Mouse (Mus musculus): ENCODE data around the gene Tnni1. TPM values are rescaled to one million over a fixed set of nuclear protein-coding genes. Genes with fewer than 3 reads are reported as not detected.
A peak's percentile ranks its signal among the peaks of the same experiment; 100 is the strongest.

Gene Tnni1
- 3,442 and 3,640 TPM in 2 replicates for polyA plus RNA-seq (2014; fragmentation: Nextera tagmentation; extraction: Ambion mirVana)

DNA sequence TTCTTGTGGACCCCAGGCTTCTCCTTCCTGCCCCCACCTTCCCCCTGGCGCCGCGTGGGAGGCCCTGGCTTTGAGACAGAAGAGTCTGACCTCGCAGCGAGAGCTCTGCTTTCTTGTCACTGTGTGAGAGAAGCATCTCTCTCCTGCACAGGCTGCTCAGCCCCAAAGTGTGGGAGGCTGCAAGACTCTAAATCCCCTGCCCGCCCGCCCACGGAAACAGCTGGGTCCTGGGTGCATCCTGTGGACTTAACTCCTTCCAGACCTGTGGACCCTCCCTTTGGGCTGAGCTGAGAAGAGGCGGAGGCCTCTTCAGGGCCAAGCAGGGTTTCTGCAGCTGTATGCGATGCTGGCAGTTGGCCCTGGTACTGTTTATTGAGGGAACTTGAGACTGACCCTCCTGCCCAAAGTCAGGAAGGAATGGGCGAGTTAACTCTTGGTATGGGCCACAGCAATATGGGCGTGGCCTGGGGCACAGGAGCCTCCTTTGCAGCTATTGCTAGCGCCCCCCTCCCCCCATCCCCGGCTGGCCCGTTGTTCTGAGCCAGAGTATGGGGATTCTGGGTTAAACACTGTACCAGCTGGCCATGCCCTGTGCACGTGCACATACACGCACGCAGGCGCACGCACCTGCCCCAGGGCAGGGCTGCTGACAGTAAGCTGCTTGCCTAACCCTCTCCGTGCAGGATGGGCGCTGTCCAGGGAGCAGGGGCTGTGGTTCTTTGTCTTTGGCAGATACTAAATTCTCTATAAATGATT is at the start of gene Tnni1:
TSS of gene Tnni1 (plus strand) at position 655 of the 756 bp plus-strand sequence.
- H3K9ac ChIP-seq (ENCODE audit: low read depth, low read length) = no peak within 1 kb of the TSS
- ATAC-seq (replicated peaks; ENCODE audit: insufficient number of reproducible peaks, low FRiP score, low TSS enrichment) = no peak
- 28% methylated on average over 22 of the region's 22 CpGs for WGBS (ENCODE audit: insufficient replicate concordance)
- H3K36me3 ChIP-seq (ENCODE audit: control insufficient read depth, insufficient read depth, low read length) = no peaks in the 10 kb centered on the region
- no peaks in the 10 kb centered on the region for H3K9me3 ChIP-seq (replicated peaks; ENCODE audit: control insufficient read depth, low read length)
- peak within 1 kb of the TSS; percentile 17; the same call in 1 of the 2 replicates for H3K27ac ChIP-seq (ENCODE audit: low read depth, low read length)
- peaks cover 22% of the 10 kb centered on the region for H3K4me1 ChIP-seq (ENCODE audit: control insufficient read depth, insufficient read depth, low read length)
- no peak within 1 kb of the TSS for H3K4me2 ChIP-seq
- no peak within 1 kb of the TSS for H3K4me3 ChIP-seq (ENCODE audit: low read depth, low read length)
- no peaks in the 10 kb centered on the region for H3K27me3 ChIP-seq (ENCODE audit: control insufficient read depth, insufficient read depth, low read length)

GRCm38 (mm10) chr1:135729821-135730220 is 49.4 kb upstream of the Tnni1 start:
- WGBS (ENCODE audit: insufficient replicate concordance) = 3% methylated on average over 4 of the region's 4 CpGs
- 0 out of 2 replicates have a peak, but pooled peaks have one; percentile 8 for ATAC-seq (replicated peaks; ENCODE audit: insufficient number of reproducible peaks, low FRiP score, low TSS enrichment)
- H3K27ac ChIP-seq (ENCODE audit: low read depth, low read length) = peak overlapping the region; percentile 93

DNA sequence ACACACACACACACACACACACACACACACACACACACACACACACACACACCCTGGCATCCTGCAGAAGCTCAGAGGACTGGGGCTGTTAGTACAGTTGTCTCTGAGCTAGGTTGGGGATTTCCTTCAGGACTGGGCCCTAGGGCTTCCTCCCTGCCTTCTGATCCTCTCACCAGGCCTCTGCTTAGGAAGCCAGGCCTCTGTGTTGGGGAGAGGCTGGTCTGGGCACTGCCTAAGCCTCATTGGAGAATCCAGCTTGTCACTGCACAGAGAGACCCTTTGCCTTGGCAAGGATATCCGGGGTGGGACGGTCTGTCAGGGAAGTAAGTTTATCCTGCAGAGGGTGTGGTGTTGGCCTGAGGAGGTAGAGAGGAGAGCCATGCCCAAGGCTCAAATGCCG is 48.9 kb upstream of the Tnni1 start:
- Histone ChIP-seq H3K9me3 (replicated peaks; ENCODE audit: control insufficient read depth, low read length) (no peaks in the 10 kb centered on the region), H3K4me2 (peak overlapping the region; percentile 93), H3K27me3 (ENCODE audit: control insufficient read depth, insufficient read depth, low read length) (no peaks in the 10 kb centered on the region), H3K9ac (ENCODE audit: low read depth, low read length) (peak overlapping the region; percentile 95), H3K4me1 (ENCODE audit: control insufficient read depth, insufficient read depth, low read length) (peaks cover 64% of the 10 kb centered on the region), H3K36me3 (ENCODE audit: control insufficient read depth, insufficient read depth, low read length) (no peaks in the 10 kb centered on the region), H3K27ac (ENCODE audit: low read depth, low read length) (peak overlapping the region; percentile 93), H3K4me3 (ENCODE audit: low read depth, low read length) (peak overlapping the region; percentile 79)
- whole genome bisulfite sequencing (ENCODE audit: insufficient replicate concordance) = 20% methylated on average over 3 of the region's 3 CpGs
- ATAC-seq (replicated peaks; ENCODE audit: insufficient number of reproducible peaks, low FRiP score, low TSS enrichment) = no peak

More at GRCm38 (mm10) chr1:135729821-135730220, 49.4 kb upstream of the Tnni1 start:
- Histone ChIP-seq H3K27me3 (ENCODE audit: control insufficient read depth, insufficient read depth, low read length) (no peaks in the 10 kb centered on the region), H3K4me1 (ENCODE audit: control insufficient read depth, insufficient read depth, low read length) (peaks cover 59% of the 10 kb centered on the region), H3K9me3 (replicated peaks; ENCODE audit: control insufficient read depth, low read length) (no peaks in the 10 kb centered on the region), H3K36me3 (ENCODE audit: control insufficient read depth, insufficient read depth, low read length) (no peaks in the 10 kb centered on the region), H3K4me3 (ENCODE audit: low read depth, low read length) (peak overlapping the region; percentile 79), H3K4me2 (peak overlapping the region; percentile 93), H3K9ac (ENCODE audit: low read depth, low read length) (peak overlapping the region; percentile 95)

- 18% methylated on average over 7 of the region's 7 CpGs for WGBS (ENCODE audit: insufficient replicate concordance)
- Histone ChIP-seq H3K9ac (ENCODE audit: low read depth, low read length) (peak overlapping the region; percentile 95), H3K4me2 (peak overlapping the region; percentile 93), H3K27me3 (ENCODE audit: control insufficient read depth, insufficient read depth, low read length) (no peaks in the 10 kb centered on the region), H3K27ac (ENCODE audit: low read depth, low read length) (peak overlapping the region; percentile 93), H3K4me3 (ENCODE audit: low read depth, low read length) (peak overlapping the region; percentile 79), H3K4me1 (ENCODE audit: control insufficient read depth, insufficient read depth, low read length) (peaks cover 68% of the 10 kb centered on the region), H3K36me3 (ENCODE audit: control insufficient read depth, insufficient read depth, low read length) (no peaks in the 10 kb centered on the region), H3K9me3 (replicated peaks; ENCODE audit: control insufficient read depth, low read length) (no peaks in the 10 kb centered on the region)
- no peak for ATAC-seq (replicated peaks; ENCODE audit: insufficient number of reproducible peaks, low FRiP score, low TSS enrichment)
Measured at GRCm38 (mm10) chr1:135731393-135731792, 47.8 kb upstream of the Tnni1 start.

- Histone ChIP-seq H3K9ac (ENCODE audit: low read depth, low read length) (peak overlapping the region; percentile 95), H3K4me3 (ENCODE audit: low read depth, low read length) (peak overlapping the region; percentile 79; the same call in 1 of the 2 replicates), H3K27ac (ENCODE audit: low read depth, low read length) (peak overlapping the region; percentile 93), H3K9me3 (replicated peaks; ENCODE audit: control insufficient read depth, low read length) (no peaks in the 10 kb centered on the region), H3K36me3 (ENCODE audit: control insufficient read depth, insufficient read depth, low read length) (no peaks in the 10 kb centered on the region), H3K4me2 (peak overlapping the region; percentile 93), H3K4me1 (ENCODE audit: control insufficient read depth, insufficient read depth, low read length) (peaks cover 71% of the 10 kb centered on the region), H3K27me3 (ENCODE audit: control insufficient read depth, insufficient read depth, low read length) (no peaks in the 10 kb centered on the region)
- 25% methylated on average over 11 of the region's 11 CpGs for WGBS (ENCODE audit: insufficient replicate concordance)
- peak; percentile 63 for ATAC-seq (replicated peaks; ENCODE audit: insufficient number of reproducible peaks, low FRiP score, low TSS enrichment)
Measured at GRCm38 (mm10) chr1:135731897-135732684, 47.1 kb upstream of the Tnni1 start.

DNA sequence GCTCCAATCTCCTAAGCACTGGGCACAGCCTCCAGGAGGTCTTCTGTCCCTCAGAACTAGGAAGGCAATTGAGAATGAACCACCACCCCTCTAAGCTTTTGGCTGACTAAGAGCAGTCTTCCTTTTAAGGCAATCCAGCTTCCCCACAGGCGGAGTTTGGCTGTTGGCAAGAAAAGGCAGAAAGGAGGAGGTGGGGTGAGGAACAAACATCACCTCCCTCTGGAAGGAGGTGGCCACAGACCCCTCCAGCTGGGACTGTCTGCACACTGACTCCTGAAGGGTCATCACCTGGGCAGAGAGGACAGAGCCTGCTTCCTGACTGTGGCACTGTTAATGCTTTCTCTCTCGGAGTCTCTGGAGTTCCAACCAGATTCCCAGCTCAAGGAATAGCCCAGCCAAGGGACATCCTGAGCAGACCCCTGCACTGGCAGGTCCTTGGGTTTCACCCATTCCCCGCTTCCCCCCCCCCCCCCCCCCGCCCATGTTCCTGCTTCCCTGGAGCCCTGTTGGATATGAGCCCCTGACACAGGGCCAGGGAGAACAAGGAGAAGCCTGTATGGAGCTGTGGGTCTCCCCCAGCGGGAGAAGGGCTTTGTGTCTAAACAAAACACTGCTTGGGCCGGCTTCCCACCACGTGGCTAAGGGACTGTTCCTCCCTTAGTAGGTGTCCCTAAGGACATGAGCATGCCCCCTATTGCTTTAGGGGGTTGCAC is 44.9 kb upstream of the Tnni1 start:
- peak overlapping the region; percentile 43 for H3K9ac ChIP-seq (ENCODE audit: low read depth, low read length)
- ATAC-seq (replicated peaks; ENCODE audit: insufficient number of reproducible peaks, low FRiP score, low TSS enrichment) = no peak
- no peak overlapping the region; the same call in 1 of the 2 replicates for H3K4me3 ChIP-seq (ENCODE audit: low read depth, low read length)

GRCm38 (mm10) chr1:135735460-135735859 is 43.8 kb upstream of the Tnni1 start:
- peak overlapping the region; percentile 11 for H3K4me2 ChIP-seq
- H3K4me1 ChIP-seq (ENCODE audit: control insufficient read depth, insufficient read depth, low read length) = peaks cover 82% of the 10 kb centered on the region
- H3K4me3 ChIP-seq (ENCODE audit: low read depth, low read length) = no peak overlapping the region
- no peaks in the 10 kb centered on the region for H3K9me3 ChIP-seq (replicated peaks; ENCODE audit: control insufficient read depth, low read length)
- no peaks in the 10 kb centered on the region for H3K27me3 ChIP-seq (ENCODE audit: control insufficient read depth, insufficient read depth, low read length)
- H3K27ac ChIP-seq (ENCODE audit: low read depth, low read length) = peak overlapping the region; percentile 30
- no peak for ATAC-seq (replicated peaks; ENCODE audit: insufficient number of reproducible peaks, low FRiP score, low TSS enrichment)
- peak overlapping the region; percentile 43; the same call in 1 of the 2 replicates for H3K9ac ChIP-seq (ENCODE audit: low read depth, low read length)
- WGBS (ENCODE audit: insufficient replicate concordance) = 25% methylated on average over 6 of the region's 6 CpGs
- no peaks in the 10 kb centered on the region for H3K36me3 ChIP-seq (ENCODE audit: control insufficient read depth, insufficient read depth, low read length)

More for the DNA sequence above, 44.9 kb upstream of the Tnni1 start:
- H3K27ac ChIP-seq (ENCODE audit: low read depth, low read length) = peak overlapping the region; percentile 30
- peaks cover 79% of the 10 kb centered on the region for H3K4me1 ChIP-seq (ENCODE audit: control insufficient read depth, insufficient read depth, low read length)
- peak overlapping the region; percentile 11 for H3K4me2 ChIP-seq
- no peaks in the 10 kb centered on the region for H3K9me3 ChIP-seq (replicated peaks; ENCODE audit: control insufficient read depth, low read length)
- no peaks in the 10 kb centered on the region for H3K36me3 ChIP-seq (ENCODE audit: control insufficient read depth, insufficient read depth, low read length)
- 17% methylated on average over 6 of the region's 7 CpGs for WGBS (ENCODE audit: insufficient replicate concordance)
- H3K27me3 ChIP-seq (ENCODE audit: control insufficient read depth, insufficient read depth, low read length) = no peaks in the 10 kb centered on the region

DNA sequence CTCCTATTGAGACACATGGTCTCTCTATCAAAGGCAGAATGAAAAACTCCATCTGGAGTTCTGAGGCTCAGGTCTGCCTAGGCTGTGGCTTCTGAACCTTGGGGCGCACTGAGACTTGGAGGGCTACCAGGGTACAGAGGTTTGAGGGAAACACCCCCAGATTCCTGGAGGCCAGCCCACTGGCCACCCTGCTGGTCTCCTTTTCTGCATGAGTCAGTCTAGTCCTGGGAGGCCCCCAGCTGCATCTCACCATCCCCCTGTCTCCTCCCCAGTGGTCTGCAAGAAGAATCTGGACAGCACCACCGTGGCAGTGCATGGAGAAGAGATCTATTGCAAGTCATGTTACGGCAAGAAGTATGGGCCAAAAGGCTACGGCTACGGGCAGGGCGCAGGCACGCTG is 34.2 kb upstream of the Tnni1 start:
- no peak overlapping the region for H3K9ac ChIP-seq (ENCODE audit: low read depth, low read length)
- no peaks in the 10 kb centered on the region for H3K27me3 ChIP-seq (ENCODE audit: control insufficient read depth, insufficient read depth, low read length)
- H3K27ac ChIP-seq (ENCODE audit: low read depth, low read length) = no peak overlapping the region
- ATAC-seq (replicated peaks; ENCODE audit: insufficient number of reproducible peaks, low FRiP score, low TSS enrichment) = no peak
- H3K4me1 ChIP-seq (ENCODE audit: control insufficient read depth, insufficient read depth, low read length) = peaks cover 36% of the 10 kb centered on the region
- H3K36me3 ChIP-seq (ENCODE audit: control insufficient read depth, insufficient read depth, low read length) = peaks cover 15% of the 10 kb centered on the region
- no peaks in the 10 kb centered on the region for H3K9me3 ChIP-seq (replicated peaks; ENCODE audit: control insufficient read depth, low read length)
- H3K4me2 ChIP-seq = no peak overlapping the region
- 82% methylated on average over 7 of the region's 7 CpGs for WGBS (ENCODE audit: insufficient replicate concordance)
- no peak overlapping the region for H3K4me3 ChIP-seq (ENCODE audit: low read depth, low read length)

Data from heart, embryonic 11.5 days (tissue).